Mouse (Mus musculus): ENCODE results near the gene Hist1h2ad.
"Not testable (repeated sequence)": the region's sequence is repeated elsewhere in the genome, so short reads cannot be mapped to it uniquely, and the experiment has no call there.

Gene Hist1h2ad

DNA sequence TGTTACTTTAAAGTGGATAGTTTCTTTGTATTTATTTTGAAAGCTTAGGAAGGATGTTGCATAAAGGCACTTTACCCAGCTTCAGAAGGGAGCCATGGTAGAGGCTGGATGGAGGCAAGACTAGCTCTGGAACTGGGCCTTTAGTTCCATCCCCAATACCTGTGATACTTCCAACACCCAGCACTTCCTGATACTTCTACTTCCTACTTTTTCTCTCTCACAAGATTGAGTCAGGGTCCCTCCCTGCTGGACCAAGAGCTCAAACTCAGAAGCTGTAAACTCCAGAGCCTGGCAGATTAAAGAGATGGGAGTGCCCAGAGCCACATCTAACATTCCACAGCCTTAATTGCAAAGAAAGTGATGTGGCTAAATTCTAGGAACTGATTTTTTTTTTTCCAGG, 10.2 kb downstream of the Hist1h2ad start:
- no peak for DNase-seq (ENCODE audit: low read depth)

- DNase-seq (ENCODE audit: low read depth): no peak
Observed at GRCm38 (mm10) chr13:23585029-23585441, 10.9 kb downstream of the Hist1h2ad start.

DNA sequence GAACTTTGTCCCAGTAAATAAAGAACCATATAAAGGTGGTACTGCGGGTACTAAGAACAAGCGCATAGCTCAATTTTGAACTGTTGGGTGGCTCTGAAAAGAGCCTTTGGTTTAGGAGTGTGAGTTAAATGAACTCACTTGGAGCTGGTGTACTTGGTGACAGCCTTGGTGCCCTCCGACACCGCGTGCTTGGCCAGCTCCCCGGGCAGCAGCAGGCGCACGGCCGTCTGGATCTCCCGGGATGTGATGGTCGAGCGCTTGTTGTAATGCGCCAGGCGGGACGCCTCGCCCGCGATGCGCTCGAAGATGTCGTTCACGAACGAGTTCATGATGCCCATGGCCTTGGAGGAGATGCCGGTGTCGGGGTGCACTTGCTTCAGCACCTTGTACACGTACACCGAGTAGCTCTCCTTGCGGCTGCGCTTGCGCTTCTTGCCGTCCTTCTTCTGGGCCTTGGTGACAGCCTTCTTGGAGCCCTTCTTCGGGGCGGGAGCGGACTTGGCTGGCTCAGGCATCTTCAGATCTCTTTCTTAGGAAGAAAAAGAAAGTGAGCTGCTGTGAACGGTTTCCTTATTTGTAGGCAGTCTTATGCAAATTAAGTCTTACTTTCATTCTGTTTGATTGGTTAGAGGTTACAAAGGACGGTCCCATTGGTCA, 11.4 kb downstream of the Hist1h2ad start:
- DNase-seq (ENCODE audit: low read depth): peak; percentile 90

GRCm38 (mm10) chr13:23586099-23586939, 12.1 kb downstream of the Hist1h2ad start:
- DNase-seq (ENCODE audit: low read depth): no peak

DNA sequence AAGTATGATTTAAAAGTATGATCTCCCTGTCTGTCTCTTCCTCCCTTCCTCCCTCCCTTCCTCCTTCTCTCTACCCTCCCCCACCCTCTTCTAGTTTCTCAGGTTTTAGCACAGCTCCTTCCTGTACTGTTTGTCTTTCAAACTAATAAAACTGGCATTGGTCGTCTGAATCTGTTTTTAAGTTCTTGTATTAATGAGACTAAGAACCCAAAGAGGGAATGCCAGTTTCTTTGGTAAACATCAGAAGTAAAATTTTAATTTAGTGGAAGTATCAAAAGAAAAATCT, 12.7 kb downstream of the Hist1h2ad start:
- no peak for DNase-seq (ENCODE audit: low read depth)

DNA sequence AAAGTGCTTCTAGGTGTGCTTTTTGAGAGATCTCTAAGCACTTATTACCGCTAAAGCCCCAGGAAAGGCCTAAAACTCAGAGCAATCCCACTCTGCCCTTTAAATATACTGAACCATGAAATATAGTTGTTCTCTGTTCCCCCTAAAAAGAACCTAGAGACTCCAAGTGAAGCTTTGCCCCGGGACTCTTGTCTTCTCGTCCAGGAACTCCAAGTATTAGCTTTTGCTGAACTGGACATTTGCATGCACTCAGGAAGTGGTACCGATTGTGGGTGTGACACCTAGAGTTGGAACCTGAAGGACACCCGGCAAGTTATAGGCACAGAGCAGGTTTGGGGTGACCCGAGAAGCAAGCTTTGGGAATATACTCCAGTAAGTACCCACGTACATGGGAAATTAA, 17.0 kb downstream of the Hist1h2ad start:
- DNase-seq (ENCODE audit: low read depth): no peak

GRCm38 (mm10) chr13:23591886-23592285, 17.7 kb downstream of the Hist1h2ad start:
- DNase-seq (ENCODE audit: low read depth): not testable (repeated sequence)

DNA sequence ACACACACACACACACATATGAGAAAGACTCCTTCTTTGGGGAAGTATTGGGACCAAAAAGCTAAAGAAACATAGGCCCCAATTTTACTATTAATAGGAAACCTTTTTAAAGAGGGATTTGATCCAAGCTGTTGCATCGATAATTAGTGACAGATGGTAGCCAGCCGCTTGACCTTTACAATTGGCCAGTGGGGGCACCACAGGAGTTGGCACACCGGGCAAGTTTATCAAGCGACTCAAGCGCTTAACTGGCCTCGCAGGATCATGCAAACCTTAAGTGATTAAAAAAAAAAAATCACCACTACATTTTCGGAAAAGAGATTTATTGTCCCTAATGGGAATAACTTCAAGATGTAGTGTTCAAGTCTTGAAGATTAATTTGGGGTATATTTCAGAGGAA, 18.4 kb downstream of the Hist1h2ad start:
- no peak for DNase-seq (ENCODE audit: low read depth)

DNA sequence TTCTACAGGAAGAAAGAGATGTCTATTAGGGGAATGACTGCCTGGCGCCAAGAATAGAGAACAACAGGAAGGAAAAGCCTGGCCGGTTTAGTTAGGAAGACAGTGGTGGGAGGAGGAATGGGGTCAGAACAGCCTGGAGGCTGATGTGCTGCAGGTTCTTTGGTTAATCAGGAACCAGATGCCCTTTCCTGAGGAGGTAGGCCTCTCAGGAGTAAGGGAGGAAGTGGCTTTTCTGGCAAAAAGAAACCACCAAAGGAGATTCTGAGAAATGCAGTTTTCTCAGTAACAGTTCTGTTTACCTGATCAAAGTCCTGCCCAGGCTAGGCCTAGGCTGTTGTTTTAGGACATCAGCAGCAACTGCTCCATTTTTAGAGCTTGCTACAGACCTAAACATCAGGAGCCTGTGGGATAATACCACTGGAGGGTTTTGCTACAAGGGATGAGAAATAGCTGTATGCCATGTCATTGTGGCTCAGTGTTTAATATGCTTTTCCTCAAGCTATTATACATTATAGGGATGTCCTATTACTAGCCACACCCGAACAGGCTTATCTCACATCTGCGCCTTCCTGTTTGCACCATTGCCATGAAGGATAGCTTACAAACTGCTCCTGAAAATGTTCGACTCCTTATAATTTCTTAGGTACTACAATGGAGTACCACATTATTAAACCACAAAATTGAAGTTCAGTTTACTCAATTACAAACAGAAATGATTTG, 19.0 kb downstream of the Hist1h2ad start:
- no peak for DNase-seq (ENCODE audit: low read depth)

DNA sequence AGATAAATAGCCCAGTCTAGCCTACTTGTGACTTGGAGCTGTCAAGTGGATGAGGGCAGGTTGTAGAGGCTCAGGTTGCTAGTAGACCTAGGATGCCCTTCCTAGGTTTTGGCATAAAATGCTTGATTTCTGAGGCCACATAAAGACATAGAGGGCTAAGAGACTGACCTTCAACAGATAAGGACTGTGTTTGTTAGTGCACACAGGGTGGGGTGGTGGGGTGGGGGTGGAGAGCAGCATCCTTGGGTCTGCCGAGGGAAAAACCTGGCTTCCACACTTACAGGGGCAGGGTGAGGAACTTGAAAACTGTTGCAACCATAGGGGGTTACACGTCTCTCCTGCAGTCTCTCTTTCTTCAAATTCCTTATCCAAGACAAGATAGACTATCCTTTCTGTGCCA, 21.0 kb downstream of the Hist1h2ad start:
- DNase-seq (ENCODE audit: low read depth): no peak

DNA sequence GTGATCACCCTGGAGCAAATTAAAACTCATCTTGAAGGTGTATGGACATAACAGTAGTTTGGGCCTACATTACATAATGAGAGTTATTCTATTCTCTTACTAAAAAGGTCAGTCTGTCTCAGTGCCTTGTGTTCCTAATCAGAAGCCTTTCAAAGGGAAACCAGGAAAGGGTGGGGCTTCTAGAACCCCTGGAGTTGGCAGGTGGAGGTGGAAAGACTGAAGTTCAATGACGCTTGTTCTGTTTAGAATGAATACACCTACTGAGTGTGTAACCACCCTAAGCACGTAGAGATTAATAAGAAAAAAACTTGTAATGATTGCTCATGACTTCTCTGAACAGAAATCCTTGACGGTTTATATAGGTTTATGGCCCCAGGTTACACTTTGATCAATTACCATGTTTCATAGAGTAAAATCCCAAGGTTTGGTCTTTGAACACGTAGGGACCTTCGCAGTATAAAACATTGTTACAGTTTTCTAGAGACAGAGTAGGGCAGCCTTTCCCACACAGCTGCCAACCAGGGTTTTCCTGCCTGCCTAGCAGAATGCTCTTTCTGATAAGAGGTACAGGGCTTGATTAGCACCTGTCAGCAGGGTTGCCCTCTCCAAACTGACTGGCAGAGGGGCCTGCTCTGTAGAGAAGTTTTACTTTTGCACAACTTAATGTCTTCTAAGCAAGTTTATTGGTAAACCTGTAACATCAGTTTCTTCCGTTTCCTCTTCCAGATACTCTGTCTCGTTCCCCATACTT, 21.6 kb downstream of the Hist1h2ad start:
- DNase-seq (ENCODE audit: low read depth): no peak

DNA sequence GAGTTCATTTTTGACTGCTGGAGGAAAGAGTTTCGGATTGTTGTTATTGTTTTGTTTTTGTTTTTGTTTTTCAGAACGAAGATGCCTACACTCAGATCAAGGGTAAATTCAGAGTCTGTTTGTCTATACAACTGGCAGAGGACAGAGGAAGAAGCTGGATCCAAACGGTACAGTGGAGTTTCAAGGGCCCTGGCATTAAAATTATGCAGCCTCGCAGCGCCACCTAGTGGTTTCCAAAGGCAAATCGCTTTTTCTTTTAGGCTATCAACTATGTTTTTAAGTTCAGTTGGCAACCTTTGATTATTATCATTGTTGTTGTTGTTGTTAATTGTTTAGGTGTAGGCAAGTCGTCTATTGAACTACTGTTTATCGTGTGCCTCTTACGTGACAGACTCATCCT, 23.8 kb downstream of the Hist1h2ad start:
- DNase-seq (ENCODE audit: low read depth): peak; percentile 43

DNA sequence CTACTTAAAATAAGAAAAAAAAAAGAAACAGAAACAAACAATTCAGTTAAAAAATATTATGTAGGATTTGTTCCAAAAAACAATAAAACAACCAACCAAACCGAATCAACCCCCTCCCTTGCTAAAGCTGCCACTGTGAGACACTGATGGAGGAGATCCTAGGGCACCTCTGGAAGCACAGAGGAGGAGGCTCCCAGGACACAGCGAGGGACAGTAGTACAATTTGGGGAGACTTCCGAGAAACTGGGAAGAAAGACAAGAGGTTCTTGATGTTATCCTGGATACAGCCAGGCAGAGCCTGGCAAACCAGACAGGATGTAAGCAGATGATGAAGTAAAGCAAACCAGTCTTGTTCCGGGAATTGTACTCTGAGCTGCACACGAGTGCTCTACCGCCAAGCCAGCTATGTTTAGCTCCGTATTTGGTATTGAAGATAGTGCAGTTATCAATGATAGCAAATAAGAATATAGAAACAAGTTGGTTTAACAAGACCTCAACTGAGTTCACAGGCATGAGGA, 29.1 kb downstream of the Hist1h2ad start:
- no peak for DNase-seq (ENCODE audit: low read depth)

GRCm38 (mm10) chr13:23604452-23604851, 30.3 kb downstream of the Hist1h2ad start:
- no peak for DNase-seq (ENCODE audit: low read depth)

DNA sequence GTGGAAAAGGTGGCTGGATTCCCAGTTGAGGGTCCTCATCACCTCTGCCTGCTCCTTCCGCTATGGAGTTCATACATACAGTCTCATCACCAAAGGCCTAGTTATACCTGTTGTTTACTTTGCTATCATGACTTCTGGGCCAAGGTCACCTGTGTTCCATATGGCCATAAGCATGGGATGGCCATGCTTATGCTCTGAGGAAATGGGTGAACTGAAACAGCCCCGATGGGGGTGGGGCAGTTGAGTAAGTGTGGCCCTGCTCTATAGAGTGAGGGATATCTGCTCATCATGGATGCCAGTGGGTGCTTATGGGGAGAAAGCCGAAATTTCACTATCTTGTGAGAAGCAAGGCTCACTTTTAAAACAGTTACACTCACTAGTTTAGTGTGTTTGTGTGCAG, 30.9 kb downstream of the Hist1h2ad start:
- DNase-seq (ENCODE audit: low read depth): no peak

DNA sequence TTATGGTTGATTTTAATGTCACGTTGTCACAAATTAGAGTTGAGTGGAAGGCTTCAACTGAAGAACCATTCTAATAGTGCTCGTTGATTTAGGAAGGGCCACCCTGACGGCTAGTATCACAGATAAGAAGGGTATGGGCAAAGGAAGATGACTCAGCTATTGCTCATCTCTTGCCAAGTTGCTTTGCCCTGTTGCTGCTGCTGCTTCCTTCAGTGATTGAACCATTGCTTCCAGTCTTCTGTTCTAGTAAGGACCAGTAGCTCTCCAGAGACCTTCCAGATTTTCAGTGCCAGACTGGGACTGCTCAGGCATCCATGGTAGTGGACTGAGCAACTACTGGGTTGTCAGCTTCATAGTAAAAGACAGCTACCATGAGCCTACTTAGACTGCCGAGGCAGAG, 35.0 kb downstream of the Hist1h2ad start:
- DNase-seq (ENCODE audit: low read depth): no peak

GRCm38 (mm10) chr13:23609844-23610243, 35.7 kb downstream of the Hist1h2ad start:
- no peak for DNase-seq (ENCODE audit: low read depth)

DNA sequence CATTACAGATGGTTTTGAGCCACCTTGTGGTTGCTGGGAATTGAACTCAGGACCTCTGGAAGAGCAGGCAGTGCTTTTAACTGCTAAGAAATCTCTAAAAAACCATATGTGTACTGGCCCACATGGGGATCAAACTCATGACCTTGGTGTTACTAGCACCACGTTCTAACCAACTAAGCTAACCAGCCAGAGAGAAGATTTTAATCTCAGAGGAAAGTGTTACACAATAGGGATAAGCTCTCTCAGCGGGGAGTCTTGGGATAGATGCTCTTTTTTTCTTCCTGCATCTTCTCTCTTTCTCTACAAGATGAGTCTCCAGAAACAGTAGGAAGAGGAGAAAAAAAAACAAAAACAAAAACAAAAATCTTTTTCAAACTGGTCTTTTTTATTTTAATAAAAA, 36.2 kb downstream of the Hist1h2ad start:
- no peak for DNase-seq (ENCODE audit: low read depth)

- no peak for DNase-seq (ENCODE audit: low read depth)
Observed at GRCm38 (mm10) chr13:23611638-23612037, 37.5 kb downstream of the Hist1h2ad start.

GRCm38 (mm10) chr13:23620056-23620732, 46.0 kb downstream of the Hist1h2ad start:
- DNase-seq (ENCODE audit: low read depth): no peak

GRCm38 (mm10) chr13:23620733-23621531, 46.8 kb downstream of the Hist1h2ad start, which contains the start of gene Hist1h2be:
Gene Hist1h2be, minus strand, starts transcription at chr13:23621124.
- DNase-seq (ENCODE audit: low read depth): peak; percentile 75
